Mouse (Mus musculus): ENCODE results near the gene Smdt1. TPM values are rescaled to one million over a fixed set of nuclear protein-coding genes. Genes with fewer than 3 reads are reported as not detected.

Smdt1 gene
- total RNA-seq (2014; rRNA removed) (167 and 208 TPM in 2 replicates), polyA plus RNA-seq (2015; fragmentation: Nextera tagmentation; extraction: Ambion mirVana) (337 and 359 TPM in 2 replicates)

GRCm38 (mm10) chr15:82338593-82339112, at the start of gene Smdt1, which contains the start of the genes Naga and Pheta2:
Gene Smdt1, plus strand, starts transcription at chr15:82338959.
Gene Naga, minus strand, starts transcription at chr15:82338925.
Gene Pheta2, plus strand, starts transcription at chr15:82338942.
- TF ChIP-seq CTCF (IDR thresholded peaks at IDR 0.05; ENCODE audit: low read depth) = peak; percentile 34; the same call in 1 of the 2 replicates
- WGBS = 2% methylated on average over 41 of the region's 41 CpGs
- Histone ChIP-seq H3K4me2 (ENCODE audit: low read depth) (peak within 1 kb of the TSS; percentile 63), H3K9me3 (ENCODE audit: low read length) (no peaks in the 10 kb centered on the region), H3K9ac (peak within 1 kb of the TSS; percentile 66), H3K4me3 (ENCODE audit: low read depth, low read length) (peak within 1 kb of the TSS; percentile 52), H3K4me1 (ENCODE audit: insufficient read depth) (peaks cover 6% of the 10 kb centered on the region), H3K27me3 (ENCODE audit: insufficient read depth, low read length) (peaks cover 7% of the 10 kb centered on the region; the same call in 1 of the 2 replicates), H3K36me3 (ENCODE audit: insufficient read depth) (0 out of 2 replicates have a peak, but pooled peaks cover 9% of the 10 kb centered on the region), H3K27ac (ENCODE audit: low read depth, low read length) (no peak within 1 kb of the TSS)
- peak; percentile 96 for ATAC-seq
- DNase-seq = peak; percentile 97

- no peak overlapping the region for H3K27ac ChIP-seq (ENCODE audit: low read depth, low read length)
- H3K4me2 ChIP-seq (ENCODE audit: low read depth) = no peak overlapping the region
- H3K27me3 ChIP-seq (ENCODE audit: insufficient read depth, low read length) = no peaks in the 10 kb centered on the region
- H3K4me3 ChIP-seq (ENCODE audit: low read depth, low read length) = no peak overlapping the region
- TF ChIP-seq CTCF (IDR thresholded peaks at IDR 0.05; ENCODE audit: low read depth) = no peak
- DNase-seq = no peak
- WGBS = 93% methylated on average over 7 of the region's 7 CpGs
- peaks cover 70% of the 10 kb centered on the region for H3K36me3 ChIP-seq (ENCODE audit: insufficient read depth)
- no peak overlapping the region for H3K9ac ChIP-seq
- no peak for ATAC-seq
- no peaks in the 10 kb centered on the region for H3K4me1 ChIP-seq (ENCODE audit: insufficient read depth)
- no peaks in the 10 kb centered on the region for H3K9me3 ChIP-seq (ENCODE audit: low read length)
Observed at GRCm38 (mm10) chr15:82290252-82290651, 48.5 kb upstream of the Smdt1 start.

GRCm38 (mm10) chr15:82292851-82293250, 45.9 kb upstream of the Smdt1 start:
- H3K36me3 ChIP-seq (ENCODE audit: insufficient read depth) = peaks cover 44% of the 10 kb centered on the region
- 0 out of 2 replicates have a peak overlapping the region, but pooled peaks have one; percentile 6 for H3K9ac ChIP-seq
- H3K9me3 ChIP-seq (ENCODE audit: low read length) = no peaks in the 10 kb centered on the region
- no peak for DNase-seq
- no peak overlapping the region for H3K4me3 ChIP-seq (ENCODE audit: low read depth, low read length)
- peak overlapping the region; percentile 36 for H3K27ac ChIP-seq (ENCODE audit: low read depth, low read length)
- H3K4me1 ChIP-seq (ENCODE audit: insufficient read depth) = no peaks in the 10 kb centered on the region
- no peaks in the 10 kb centered on the region for H3K27me3 ChIP-seq (ENCODE audit: insufficient read depth, low read length)
- peak overlapping the region; percentile 17; the same call in 1 of the 2 replicates for H3K4me2 ChIP-seq (ENCODE audit: low read depth)
- ATAC-seq = peak; percentile 6
- no peak for TF ChIP-seq CTCF (IDR thresholded peaks at IDR 0.05; ENCODE audit: low read depth)
- WGBS = 28% methylated on average over 5 of the region's 5 CpGs

GRCm38 (mm10) chr15:82293271-82293711, 45.5 kb upstream of the Smdt1 start:
- peak; percentile 29; the same call in 1 of the 2 replicates for TF ChIP-seq CTCF (IDR thresholded peaks at IDR 0.05; ENCODE audit: low read depth)
- H3K4me1 ChIP-seq (ENCODE audit: insufficient read depth) = no peaks in the 10 kb centered on the region
- H3K4me3 ChIP-seq (ENCODE audit: low read depth, low read length) = no peak overlapping the region
- peaks cover 40% of the 10 kb centered on the region for H3K36me3 ChIP-seq (ENCODE audit: insufficient read depth)
- DNase-seq (peak; percentile 54), ATAC-seq (peak; percentile 77)
- 0 out of 2 replicates have a peak overlapping the region, but pooled peaks have one; percentile 6 for H3K9ac ChIP-seq
- 5% methylated on average over 7 of the region's 7 CpGs for WGBS
- no peaks in the 10 kb centered on the region for H3K9me3 ChIP-seq (ENCODE audit: low read length)
- H3K27me3 ChIP-seq (ENCODE audit: insufficient read depth, low read length) = no peaks in the 10 kb centered on the region
- peak overlapping the region; percentile 36 for H3K27ac ChIP-seq (ENCODE audit: low read depth, low read length)
- peak overlapping the region; percentile 17; the same call in 1 of the 2 replicates for H3K4me2 ChIP-seq (ENCODE audit: low read depth)

- WGBS = 24% methylated on average over 8 of the region's 8 CpGs
- ATAC-seq (peak; percentile 42), DNase-seq (peak; percentile 76)
- Histone ChIP-seq H3K27ac (ENCODE audit: low read depth, low read length) (peak overlapping the region; percentile 36; the same call in 1 of the 2 replicates), H3K9me3 (ENCODE audit: low read length) (no peaks in the 10 kb centered on the region), H3K4me1 (ENCODE audit: insufficient read depth) (no peaks in the 10 kb centered on the region), H3K36me3 (ENCODE audit: insufficient read depth) (peaks cover 32% of the 10 kb centered on the region), H3K4me3 (ENCODE audit: low read depth, low read length) (no peak overlapping the region), H3K27me3 (ENCODE audit: insufficient read depth, low read length) (no peaks in the 10 kb centered on the region), H3K4me2 (ENCODE audit: low read depth) (no peak overlapping the region), H3K9ac (no peak overlapping the region)
- TF ChIP-seq CTCF (IDR thresholded peaks at IDR 0.05; ENCODE audit: low read depth) = peak; percentile 76
Observed at GRCm38 (mm10) chr15:82294059-82294458, 44.7 kb upstream of the Smdt1 start.

- no peaks in the 10 kb centered on the region for H3K4me1 ChIP-seq (ENCODE audit: insufficient read depth)
- DNase-seq (no peak), ATAC-seq (peak; percentile 6; the same call in 1 of the 2 replicates)
- H3K27me3 ChIP-seq (ENCODE audit: insufficient read depth, low read length) = no peaks in the 10 kb centered on the region
- no peaks in the 10 kb centered on the region for H3K9me3 ChIP-seq (ENCODE audit: low read length)
- H3K4me3 ChIP-seq (ENCODE audit: low read depth, low read length) = no peak within 1 kb of the TSS
- H3K27ac ChIP-seq (ENCODE audit: low read depth, low read length) = no peak within 1 kb of the TSS
- H3K9ac ChIP-seq = no peak within 1 kb of the TSS
- no peak for TF ChIP-seq CTCF (IDR thresholded peaks at IDR 0.05; ENCODE audit: low read depth)
- WGBS = 61% methylated on average over 38 of the region's 39 CpGs
- H3K36me3 ChIP-seq (ENCODE audit: insufficient read depth) = no peaks in the 10 kb centered on the region
- no peak within 1 kb of the TSS for H3K4me2 ChIP-seq (ENCODE audit: low read depth)
Observed at GRCm38 (mm10) chr15:82298764-82299561, 39.8 kb upstream of the Smdt1 start, which contains the start of gene Wbp2nl. Gene Wbp2nl, plus strand, starts transcription at chr15:82298954.

All from forebrain, postnatal 0 days (tissue).